Comparison of ENCODE assay signal across 12 mouse cellular contexts in the genomic region with DNA sequence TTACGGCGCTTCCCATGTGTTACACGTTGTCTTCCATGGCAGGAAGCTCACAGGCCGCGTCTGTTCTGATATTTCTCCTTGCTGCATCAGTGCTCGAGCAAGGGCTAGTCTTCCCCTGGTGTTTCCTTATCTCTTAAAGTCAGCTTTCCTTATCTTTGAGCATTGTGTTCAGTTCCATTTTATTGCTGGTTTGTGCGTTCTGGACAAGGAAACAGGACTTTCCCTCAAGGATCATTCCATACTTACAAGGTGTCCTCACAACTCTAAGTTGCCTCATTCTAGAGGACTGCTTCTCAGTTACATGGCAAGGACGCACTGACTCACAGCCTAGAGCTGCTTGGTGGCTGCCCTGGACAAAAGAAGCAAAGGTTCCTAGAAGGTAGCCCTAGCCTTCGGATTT.
DNase-seq lines count a peak whose midpoint lies in the region; ATAC-seq and TF ChIP-seq lines count a peak whose summit lies in the region.
"Had no signal": no experiment of that assay in that cellular context is flagged by ENCODE, and none has a peak within 500 bp of the region (broad histone marks: within the 10 kb centered on the region; RNA-seq: fewer than 3 reads in every experiment).

No protein-coding gene starts in this region.

- 39% methylated on average over 9 of the region's 9 CpGs for WGBS in small intestine, adult 2 months

- peak overlapping the region; percentile 51; the same call in 1 of the 2 replicates for H3K27ac ChIP-seq in left cerebral cortex, adult 2 months
- H3K27ac ChIP-seq in small intestine, adult 2 months (ENCODE audit: insufficient read depth, low read depth, low read length) = peak overlapping the region; percentile 66
- H3K27ac ChIP-seq: embryonic facial prominence, embryonic 12.5 days; forebrain, embryonic 15.5 days; hindbrain, embryonic 12.5 days had no signal

- no peaks in the 10 kb centered on the region for H3K27me3 ChIP-seq in erythroblast, embryonic 14.5 days (ENCODE audit: control insufficient read depth)
- no peaks in the 10 kb centered on the region for H3K27me3 ChIP-seq in small intestine, adult 2 months (ENCODE audit: control insufficient read depth, insufficient read depth, low read length)
- H3K27me3 ChIP-seq: embryonic facial prominence, embryonic 12.5 days; forebrain, embryonic 15.5 days; hindbrain, embryonic 12.5 days had no signal

- no peak for TF ChIP-seq POLR2A in small intestine, adult 2 months (IDR thresholded peaks at IDR 0.05; ENCODE audit: low read depth, low read length)

- no peak for ATAC-seq in erythroblast, adult 5-6 weeks (replicated peaks; ENCODE audit: low FRiP score, poor library complexity, severe bottlenecking)
- ATAC-seq: forebrain, embryonic 15.5 days had no signal

- no peaks in the 10 kb centered on the region for H3K9me3 ChIP-seq in erythroblast, embryonic 14.5 days (ENCODE audit: control insufficient read depth, low read length)
- H3K9me3 ChIP-seq: embryonic facial prominence, embryonic 12.5 days; forebrain, embryonic 15.5 days; hindbrain, embryonic 12.5 days had no signal

- peaks cover 32% of the 10 kb centered on the region for H3K36me3 ChIP-seq in erythroblast, embryonic 14.5 days (ENCODE audit: control insufficient read depth)
- no peaks in the 10 kb centered on the region for H3K36me3 ChIP-seq in small intestine, adult 2 months (ENCODE audit: control insufficient read depth, insufficient read depth, low read length)
- H3K36me3 ChIP-seq: embryonic facial prominence, embryonic 12.5 days; forebrain, embryonic 15.5 days; hindbrain, embryonic 12.5 days had no signal

- H3K4me1 ChIP-seq in erythroblast, embryonic 14.5 days (ENCODE audit: control insufficient read depth) = peaks cover 75% of the 10 kb centered on the region
- H3K4me1 ChIP-seq in small intestine, adult 2 months (ENCODE audit: control insufficient read depth, insufficient read depth, insufficient read length, low read length) = peaks cover 12% of the 10 kb centered on the region; the same call in 1 of the 2 replicates

- TF ChIP-seq CTCF in left cerebral cortex, adult 2 months (IDR thresholded peaks at IDR 0.05) = no peak
- no peak for TF ChIP-seq CTCF in small intestine, adult 2 months (IDR thresholded peaks at IDR 0.05; ENCODE audit: extremely low read depth, insufficient read length, insufficient replicate concordance, low read depth, low read length)

- DNase-seq in left cerebral cortex, adult 2 months (ENCODE audit: extremely low spot score in 1 of 2, low spot score in 2 of 2) = no peak
- no peak for DNase-seq in left cerebral cortex, postnatal 25 days (ENCODE audit: low spot score in 2 of 2)
- peak; percentile 61 for DNase-seq in liver
- DNase-seq in gastrocnemius, postnatal 4 days (ENCODE audit: low spot score in 2 of 2) = no peak
- DNase-seq in gastrocnemius, postnatal 25 days = no peak
- DNase-seq: cerebellum, adult 11 months had no signal

- intact Hi-C loops in left cerebral cortex, adult 2 months (cut with DNase I) = loop anchor here (5.0 kb wide), 1 partner anchor 47 kb away; no protein-coding TSS in a partner anchor
- intact Hi-C loops in left cerebral cortex, postnatal 25 days (cut with DNase I) = no loop called here

- H3K4me3 ChIP-seq in erythroblast, embryonic 14.5 days (replicated peaks) = peak overlapping the region; percentile 10
- H3K4me3 ChIP-seq in left cerebral cortex, adult 2 months = no peak overlapping the region
- H3K4me3 ChIP-seq in small intestine, adult 2 months (ENCODE audit: low read depth, low read length) = no peak overlapping the region
- H3K4me3 ChIP-seq: embryonic facial prominence, embryonic 12.5 days; forebrain, embryonic 15.5 days; hindbrain, embryonic 12.5 days had no signal
